Mouse (Mus musculus) mesoderm, embryonic 11.5 days (tissue): ENCODE results near the gene Irak2.
"Not testable (repeated sequence)": the region's sequence is repeated elsewhere in the genome, so short reads cannot be mapped to it uniquely, and the experiment has no call there.

Source experiments
- DNase-seq: peaks from one replicate; pipeline ENCODE4 v3.0.0-alpha.2; 2012; ENCODE audit warnings: low read depth, low spot score

Gene Irak2

GRCm38 (mm10) chr6:113696582-113697221 lies 58.4 kb downstream of the Irak2 start, which contains the start of gene Tatdn2:
Gene Tatdn2 (plus strand): TSS chr6:113697050.
- peak; percentile 98 for DNase-seq

- DNase-seq, result peak; percentile 17
Measured at GRCm38 (mm10) chr6:113697222-113698205, 59.2 kb downstream of the Irak2 start.

- DNase-seq, result no peak
Measured at GRCm38 (mm10) chr6:113712718-113713117, 74.5 kb downstream of the Irak2 start.

- DNase-seq, result not testable (repeated sequence)
Measured at GRCm38 (mm10) chr6:113713389-113713788, 75.1 kb downstream of the Irak2 start.

- DNase-seq, result no peak
Measured at GRCm38 (mm10) chr6:113714276-113714675, 76.0 kb downstream of the Irak2 start.

- no peak for DNase-seq
Measured at GRCm38 (mm10) chr6:113714797-113715196, 76.5 kb downstream of the Irak2 start.

- DNase-seq, result no peak
Measured at GRCm38 (mm10) chr6:113717541-113717940, 79.3 kb downstream of the Irak2 start.

GRCm38 (mm10) chr6:113719878-113720277 lies 81.6 kb downstream of the Irak2 start, which contains the start of gene Ghrl:
Gene Ghrl (minus strand): TSS chr6:113719880.
- DNase-seq, result no peak

GRCm38 (mm10) chr6:113721061-113721460 lies 82.8 kb downstream of the Irak2 start:
- no peak for DNase-seq

GRCm38 (mm10) chr6:113728181-113728580 lies 89.9 kb downstream of the Irak2 start:
- no peak for DNase-seq

GRCm38 (mm10) chr6:113731296-113731695 lies 93.0 kb downstream of the Irak2 start:
- no peak for DNase-seq

GRCm38 (mm10) chr6:113737318-113738046 lies 99.2 kb downstream of the Irak2 start:
- no peak for DNase-seq

- peak; percentile 93 for DNase-seq
Measured at GRCm38 (mm10) chr6:113740236-113741217, 102.3 kb downstream of the Irak2 start, which contains the start of gene Sec13. Gene Sec13 (minus strand): TSS chr6:113740743.

- DNase-seq, result no peak
Measured at GRCm38 (mm10) chr6:113741425-113741824, 103.2 kb downstream of the Irak2 start.

GRCm38 (mm10) chr6:113742321-113742720 lies 104.1 kb downstream of the Irak2 start:
- DNase-seq, result no peak

GRCm38 (mm10) chr6:113743111-113743510 lies 104.8 kb downstream of the Irak2 start:
- DNase-seq, result no peak
